Mouse (Mus musculus): ENCODE results near the gene Myo3b.

GRCm38 (mm10) chr2:70406846-70407245 lies 367.9 kb downstream of the Myo3b start:
- TF ChIP-seq EP300 (IDR thresholded peaks at IDR 0.05) = no peak
- no peak for TF ChIP-seq CTCF (IDR thresholded peaks at IDR 0.05)

Measured in lung, postnatal 0 days (tissue).